Mouse (Mus musculus): ENCODE measurements around the gene Mtmr4. TPM values are rescaled to one million over a fixed set of nuclear protein-coding genes. Genes with fewer than 3 reads are reported as not detected.

Mtmr4 gene
- polyA plus RNA-seq, 1 experiment from 2014 or later, result 9.4 TPM

DNA sequence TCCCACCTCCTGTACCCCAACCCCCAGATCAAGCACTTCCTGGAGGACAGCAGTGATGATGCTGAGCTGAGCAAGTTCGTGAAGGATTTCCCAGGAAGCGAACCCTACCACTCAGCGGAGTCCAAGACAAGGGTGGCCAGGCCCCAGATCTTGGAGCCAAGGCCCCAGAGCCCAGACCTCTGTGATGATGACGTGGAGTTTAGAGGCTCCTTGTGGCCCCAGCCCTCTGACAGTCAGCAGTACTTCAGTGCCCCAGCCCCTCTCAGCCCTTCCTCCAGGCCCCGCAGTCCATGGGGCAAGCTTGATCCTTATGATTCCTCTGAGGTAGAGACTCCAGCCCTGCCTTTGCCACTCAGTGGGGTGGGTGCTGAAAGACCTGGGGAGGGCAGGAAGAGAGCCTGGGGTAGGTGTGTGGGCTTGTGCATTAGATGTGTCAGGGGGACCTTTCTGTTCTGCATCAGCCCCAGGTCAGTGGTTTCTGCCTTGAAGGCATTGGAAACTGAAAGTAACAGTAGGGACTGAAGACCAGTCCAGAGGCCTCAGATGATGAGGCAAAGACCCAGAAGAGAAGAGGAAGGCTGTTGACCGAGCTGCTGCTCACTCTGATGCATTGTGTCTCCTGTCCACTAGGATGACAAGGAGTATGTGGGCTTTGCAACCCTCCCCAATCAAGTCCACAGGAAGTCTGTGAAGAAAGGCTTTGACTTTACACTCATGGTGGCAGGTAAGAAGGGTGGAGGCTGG lies 8.5 kb upstream of the Mtmr4 start:
- DNase-seq (no peak), ATAC-seq (ENCODE audit: low read depth) (no peak)
- Histone ChIP-seq H3K9ac (no peak overlapping the region), H3K4me3 (replicated peaks) (no peak overlapping the region), H3K4me1 (replicated peaks) (peaks cover 14% of the 10 kb centered on the region), H3K4me2 (no peak overlapping the region), H3K36me3 (no peaks in the 10 kb centered on the region), H3K27ac (0 out of 2 replicates have a peak overlapping the region, but pooled peaks have one; percentile 13), H3K9me3 (replicated peaks) (no peaks in the 10 kb centered on the region), H3K27me3 (no peaks in the 10 kb centered on the region)
- 63% methylated on average over 6 of the region's 6 CpGs for WGBS (ENCODE audit: insufficient replicate concordance)

DNA sequence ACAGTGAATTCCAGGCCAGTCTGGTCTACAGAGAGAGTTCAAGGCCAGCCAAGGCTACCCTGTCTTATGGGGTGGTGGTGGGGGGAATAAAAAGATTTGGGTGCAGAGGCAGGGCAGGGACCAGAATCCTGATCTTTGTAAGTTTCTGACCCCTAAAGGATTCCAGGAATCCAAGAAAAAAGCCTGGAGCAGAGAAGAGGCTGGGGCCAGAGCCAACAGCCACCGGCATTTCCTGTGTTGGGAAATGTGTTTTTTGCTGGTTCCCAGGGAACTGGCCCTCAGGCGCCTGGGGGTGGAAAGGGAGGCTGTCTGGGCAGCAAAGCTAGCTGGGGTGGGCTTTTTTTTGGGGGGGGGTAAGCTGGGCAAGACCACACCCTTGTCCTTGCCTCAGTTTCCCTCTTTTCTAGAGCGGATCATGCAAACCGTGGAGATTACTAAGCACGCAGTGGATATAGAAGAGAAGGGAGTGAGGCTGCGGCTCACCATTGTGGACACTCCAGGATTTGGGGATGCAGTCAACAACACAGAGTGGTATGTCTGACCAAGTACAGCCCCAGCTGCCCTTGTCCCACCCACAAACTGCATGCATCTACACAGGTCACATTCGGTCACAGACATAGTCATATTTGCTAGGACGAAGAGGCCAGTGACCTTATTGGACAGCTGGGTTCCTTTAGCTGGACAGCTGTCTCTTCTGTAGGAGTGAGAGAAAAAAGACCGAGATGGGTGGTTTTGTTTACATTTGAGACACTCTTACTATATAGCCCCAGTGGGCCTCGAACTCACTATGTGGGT lies 7.1 kb upstream of the Mtmr4 start:
- ATAC-seq (ENCODE audit: low read depth) (no peak), DNase-seq (no peak)
- H3K4me1 ChIP-seq (replicated peaks), result peaks cover 11% of the 10 kb centered on the region
- no peak overlapping the region for H3K4me3 ChIP-seq (replicated peaks)
- peak overlapping the region; percentile 52 for H3K27ac ChIP-seq
- H3K36me3 ChIP-seq, result no peaks in the 10 kb centered on the region
- 69% methylated on average over 10 of the region's 10 CpGs for WGBS (ENCODE audit: insufficient replicate concordance)
- no peak overlapping the region for H3K4me2 ChIP-seq
- no peak overlapping the region for H3K9ac ChIP-seq
- H3K9me3 ChIP-seq (replicated peaks), result no peaks in the 10 kb centered on the region
- no peaks in the 10 kb centered on the region for H3K27me3 ChIP-seq

GRCm38 (mm10) chr11:87587211-87587874 lies 4.6 kb upstream of the Mtmr4 start:
- no peak for DNase-seq
- Histone ChIP-seq H3K9ac (no peak overlapping the region), H3K4me3 (replicated peaks) (no peak overlapping the region), H3K4me1 (replicated peaks) (peaks cover 22% of the 10 kb centered on the region), H3K9me3 (replicated peaks) (no peaks in the 10 kb centered on the region), H3K27me3 (no peaks in the 10 kb centered on the region), H3K36me3 (no peaks in the 10 kb centered on the region), H3K27ac (no peak overlapping the region), H3K4me2 (no peak overlapping the region)
- ATAC-seq (ENCODE audit: low read depth), result no peak
- whole genome bisulfite sequencing (ENCODE audit: insufficient replicate concordance), result 86% methylated on average over 5 of the region's 5 CpGs

- Histone ChIP-seq H3K27me3 (no peaks in the 10 kb centered on the region), H3K4me1 (replicated peaks) (peaks cover 44% of the 10 kb centered on the region), H3K4me2 (peak overlapping the region; percentile 91; the same call in 1 of the 2 replicates), H3K4me3 (replicated peaks) (no peak overlapping the region), H3K9ac (no peak overlapping the region), H3K27ac (peak overlapping the region; percentile 7; the same call in 1 of the 2 replicates), H3K9me3 (replicated peaks) (no peaks in the 10 kb centered on the region), H3K36me3 (peaks cover 9% of the 10 kb centered on the region)
- 90% methylated on average over 8 of the region's 8 CpGs for WGBS (ENCODE audit: insufficient replicate concordance)
- no peak for ATAC-seq (ENCODE audit: low read depth)
- DNase-seq, result no peak
Observed at GRCm38 (mm10) chr11:87589605-87590004, 2.4 kb upstream of the Mtmr4 start.

DNA sequence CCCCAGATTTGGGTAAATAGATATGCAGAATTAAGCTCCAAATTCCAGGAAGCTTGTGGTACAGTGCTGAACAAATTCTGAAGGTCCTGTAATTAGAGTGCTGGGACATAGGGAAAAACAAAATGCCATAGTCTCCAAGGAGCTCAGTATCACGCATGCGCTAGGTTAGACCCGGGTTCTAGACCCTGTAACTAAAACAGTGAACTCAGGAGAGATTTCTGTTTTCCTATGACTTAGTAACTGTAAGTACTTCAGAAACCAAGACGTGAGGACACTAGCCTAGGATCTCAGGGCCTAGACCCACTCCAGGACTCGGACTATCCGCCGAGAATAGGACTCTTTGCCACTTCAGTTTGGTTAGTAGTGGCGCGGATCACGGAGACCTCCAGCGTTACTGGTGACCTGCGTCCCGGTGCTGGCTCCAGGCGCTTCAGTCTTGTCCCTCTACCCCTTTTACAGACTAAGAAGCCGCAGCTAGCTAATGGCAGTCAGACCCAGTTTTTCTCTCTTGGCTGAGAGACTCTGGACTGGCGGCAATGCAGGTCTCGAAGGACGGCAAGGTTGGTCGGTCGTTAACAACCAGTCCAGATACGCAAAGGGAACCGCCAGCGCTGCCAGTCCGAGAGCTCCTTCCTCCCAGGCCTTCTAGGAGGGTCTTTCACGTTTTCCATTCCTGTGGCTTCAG lies 979 bp upstream of the Mtmr4 start:
- H3K4me3 ChIP-seq (replicated peaks), result peak overlapping the region; percentile 79
- H3K27me3 ChIP-seq, result no peaks in the 10 kb centered on the region
- H3K4me2 ChIP-seq, result peak overlapping the region; percentile 91
- peak overlapping the region; percentile 91 for H3K27ac ChIP-seq
- H3K36me3 ChIP-seq, result peaks cover 12% of the 10 kb centered on the region
- DNase-seq (peak; percentile 26), ATAC-seq (ENCODE audit: low read depth) (no peak)
- peak overlapping the region; percentile 93 for H3K9ac ChIP-seq
- WGBS (ENCODE audit: insufficient replicate concordance), result 2% methylated on average over 25 of the region's 25 CpGs
- H3K9me3 ChIP-seq (replicated peaks), result no peaks in the 10 kb centered on the region
- peaks cover 58% of the 10 kb centered on the region for H3K4me1 ChIP-seq (replicated peaks)

- Histone ChIP-seq H3K4me2 (peak overlapping the region; percentile 99), H3K9me3 (replicated peaks) (no peaks in the 10 kb centered on the region), H3K27ac (peak overlapping the region; percentile 95), H3K4me3 (replicated peaks) (peak overlapping the region; percentile 79), H3K36me3 (peaks cover 21% of the 10 kb centered on the region), H3K9ac (peak overlapping the region; percentile 83), H3K4me1 (replicated peaks) (peaks cover 68% of the 10 kb centered on the region), H3K27me3 (no peaks in the 10 kb centered on the region)
- ATAC-seq (ENCODE audit: low read depth) (no peak), DNase-seq (no peak)
- WGBS (ENCODE audit: insufficient replicate concordance), result under 1% methylated on average over 15 of the region's 15 CpGs
Observed at GRCm38 (mm10) chr11:87592354-87592695, 363 bp downstream of the Mtmr4 start.

GRCm38 (mm10) chr11:87592713-87593598 lies 994 bp downstream of the Mtmr4 start:
- H3K4me3 ChIP-seq (replicated peaks), result peak overlapping the region; percentile 79
- no peaks in the 10 kb centered on the region for H3K9me3 ChIP-seq (replicated peaks)
- H3K27ac ChIP-seq, result peak overlapping the region; percentile 95
- peak overlapping the region; percentile 83 for H3K9ac ChIP-seq
- peak overlapping the region; percentile 99 for H3K4me2 ChIP-seq
- H3K4me1 ChIP-seq (replicated peaks), result peaks cover 68% of the 10 kb centered on the region
- no peaks in the 10 kb centered on the region for H3K27me3 ChIP-seq
- DNase-seq (no peak), ATAC-seq (ENCODE audit: low read depth) (no peak)
- H3K36me3 ChIP-seq, result peaks cover 27% of the 10 kb centered on the region
- 30% methylated on average over 13 of the region's 13 CpGs for WGBS (ENCODE audit: insufficient replicate concordance)

DNA sequence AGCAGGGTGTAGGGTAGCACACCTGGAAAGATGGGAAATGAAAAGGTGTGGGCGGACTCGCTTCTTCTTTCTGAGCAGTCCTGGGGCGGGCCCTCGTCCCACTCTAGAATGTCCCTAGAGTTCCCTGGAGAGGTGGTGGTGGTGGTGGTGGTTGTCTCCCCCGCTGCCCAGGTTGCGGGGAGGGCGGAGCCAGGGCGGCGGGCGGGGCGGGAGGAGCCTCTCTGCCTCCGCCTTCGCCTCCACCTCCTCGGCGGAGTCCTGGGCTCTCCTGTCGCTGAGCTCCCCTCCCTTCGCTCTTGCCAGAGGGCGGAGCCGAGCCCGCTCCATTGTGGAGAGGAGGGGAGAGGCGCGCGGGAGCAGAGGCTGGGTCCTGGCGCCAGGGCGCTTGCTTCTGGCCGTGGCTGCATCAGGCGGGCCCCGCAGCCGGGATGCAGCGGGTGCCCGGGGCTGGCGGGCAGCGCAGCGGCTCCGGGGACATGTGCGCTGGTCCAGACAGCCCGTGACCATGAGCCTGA lies 3.4 kb downstream of the Mtmr4 start:
- ATAC-seq (ENCODE audit: low read depth) (peak; percentile 43), DNase-seq (peak; percentile 85)
- peak overlapping the region; percentile 72 for H3K4me3 ChIP-seq (replicated peaks)
- H3K36me3 ChIP-seq, result peaks cover 52% of the 10 kb centered on the region
- H3K27me3 ChIP-seq, result no peaks in the 10 kb centered on the region
- no peaks in the 10 kb centered on the region for H3K9me3 ChIP-seq (replicated peaks)
- peak overlapping the region; percentile 85 for H3K9ac ChIP-seq
- peak overlapping the region; percentile 95 for H3K27ac ChIP-seq
- peak overlapping the region; percentile 99 for H3K4me2 ChIP-seq
- WGBS (ENCODE audit: insufficient replicate concordance), result 1% methylated on average over 29 of the region's 37 CpGs
- H3K4me1 ChIP-seq (replicated peaks), result peaks cover 52% of the 10 kb centered on the region

DNA sequence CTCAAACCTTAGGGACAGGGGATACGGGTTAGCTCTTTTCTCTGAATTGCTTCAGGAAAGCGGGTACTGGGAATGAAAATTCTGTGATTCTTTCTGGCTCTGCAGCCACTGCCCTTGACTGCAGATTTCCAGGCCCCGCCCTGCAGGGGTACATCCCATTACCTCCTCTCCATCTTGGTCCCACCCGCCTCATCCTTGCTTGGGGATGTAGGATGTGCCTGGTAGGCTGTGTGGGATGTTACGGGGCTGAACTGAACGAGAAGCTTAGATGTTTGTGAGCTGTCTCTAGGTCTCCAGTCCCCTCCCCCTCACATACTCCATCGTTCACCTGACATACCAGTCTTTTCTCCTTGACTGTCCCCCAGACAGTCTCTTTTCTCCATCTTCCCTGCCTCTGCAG lies 4.0 kb downstream of the Mtmr4 start:
- H3K4me2 ChIP-seq, result peak overlapping the region; percentile 99
- H3K9ac ChIP-seq, result peak overlapping the region; percentile 85
- WGBS (ENCODE audit: insufficient replicate concordance), result 44% methylated on average over 7 of the region's 7 CpGs
- peak overlapping the region; percentile 74 for H3K27ac ChIP-seq
- no peaks in the 10 kb centered on the region for H3K9me3 ChIP-seq (replicated peaks)
- no peaks in the 10 kb centered on the region for H3K27me3 ChIP-seq
- H3K4me1 ChIP-seq (replicated peaks), result peaks cover 46% of the 10 kb centered on the region
- DNase-seq (no peak), ATAC-seq (ENCODE audit: low read depth) (no peak)
- H3K36me3 ChIP-seq, result peaks cover 57% of the 10 kb centered on the region
- H3K4me3 ChIP-seq (replicated peaks), result peak overlapping the region; percentile 72

- Histone ChIP-seq H3K4me1 (replicated peaks) (peaks cover 46% of the 10 kb centered on the region), H3K27ac (no peak overlapping the region), H3K9ac (peak overlapping the region; percentile 4; the same call in 1 of the 2 replicates), H3K36me3 (peaks cover 63% of the 10 kb centered on the region), H3K4me3 (replicated peaks) (0 out of 2 replicates have a peak overlapping the region, but pooled peaks have one; percentile 72), H3K4me2 (peak overlapping the region; percentile 99), H3K9me3 (replicated peaks) (no peaks in the 10 kb centered on the region), H3K27me3 (no peaks in the 10 kb centered on the region)
- DNase-seq (no peak), ATAC-seq (ENCODE audit: low read depth) (no peak)
- 83% methylated on average over 2 of the region's 2 CpGs for WGBS (ENCODE audit: insufficient replicate concordance)
Observed at GRCm38 (mm10) chr11:87596492-87596891, 4.5 kb downstream of the Mtmr4 start.
